In the genomic region with DNA sequence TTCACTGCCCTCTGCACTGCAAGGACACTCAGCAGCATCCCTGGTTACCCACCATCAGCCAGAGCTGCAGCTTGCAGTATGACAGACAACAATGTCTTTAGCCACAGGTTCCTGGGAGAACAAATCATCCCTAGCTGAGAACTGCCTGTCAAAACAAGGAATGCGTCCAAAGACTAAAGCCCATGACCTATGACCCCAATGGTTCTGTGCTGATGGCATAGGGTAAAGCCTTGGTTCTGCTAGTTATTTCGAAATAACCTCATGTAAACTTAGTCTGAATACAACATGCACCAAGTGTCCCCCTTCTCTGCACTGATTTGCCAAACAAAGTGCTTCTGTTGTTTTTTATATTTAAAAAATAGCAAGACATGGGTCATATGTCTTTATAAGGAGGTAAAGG, we compare ENCODE assay signal across 29 mouse cellular contexts.
DNase-seq lines count a peak whose midpoint lies in the region; ATAC-seq and TF ChIP-seq lines count a peak whose summit lies in the region.
"Had no signal": no experiment of that assay in that cellular context is flagged by ENCODE, and none has a peak within 500 bp of the region (broad histone marks: within the 10 kb centered on the region; RNA-seq: fewer than 3 reads in every experiment).

No protein-coding gene starts in this region.

- WGBS in liver, embryonic 16.5 days (ENCODE audit: insufficient replicate concordance), result 50% methylated on average over 2 of the region's 2 CpGs
- 63% methylated on average over 2 of the region's 2 CpGs for WGBS in stomach, embryonic 16.5 days
- 67% methylated on average over 2 of the region's 2 CpGs for WGBS in stomach, postnatal 0 days
- 62% methylated on average over 2 of the region's 2 CpGs for WGBS in midbrain, embryonic 11.5 days

- no peaks in the 10 kb centered on the region for H3K27me3 ChIP-seq in liver, embryonic 16.5 days (ENCODE audit: control insufficient read depth, insufficient read depth, low read depth, low read length)
- no peaks in the 10 kb centered on the region for H3K27me3 ChIP-seq in stomach, embryonic 16.5 days (ENCODE audit: control insufficient read depth, insufficient read depth, low read length)
- H3K27me3 ChIP-seq in stomach, postnatal 0 days (ENCODE audit: control insufficient read depth, insufficient read depth, low read length), result no peaks in the 10 kb centered on the region
- H3K27me3 ChIP-seq in midbrain, embryonic 11.5 days (ENCODE audit: control insufficient read depth, insufficient read depth, low read length), result no peaks in the 10 kb centered on the region
- H3K27me3 ChIP-seq: CH12.LX; embryonic facial prominence, embryonic 12.5 days; embryonic facial prominence, embryonic 15.5 days; forebrain, embryonic 12.5 days; forebrain, embryonic 15.5 days; heart, embryonic 13.5 days; Patski had no signal

- TF ChIP-seq CTCF in stomach, postnatal 0 days (IDR thresholded peaks at IDR 0.05; ENCODE audit: low read depth), result no peak

- no peak overlapping the region for H3K9ac ChIP-seq in liver, embryonic 16.5 days (ENCODE audit: low read depth, low read length)
- H3K9ac ChIP-seq in stomach, embryonic 16.5 days (ENCODE audit: low read length), result no peak overlapping the region
- no peak overlapping the region for H3K9ac ChIP-seq in stomach, postnatal 0 days (ENCODE audit: low read length)
- H3K9ac ChIP-seq in midbrain, embryonic 11.5 days (ENCODE audit: low read length), result no peak overlapping the region
- H3K9ac ChIP-seq: embryonic facial prominence, embryonic 12.5 days; embryonic facial prominence, embryonic 15.5 days; forebrain, embryonic 12.5 days; forebrain, embryonic 15.5 days; heart, embryonic 13.5 days; hindbrain, embryonic 14.5 days had no signal

- no peak for ATAC-seq in liver, embryonic 16.5 days (ENCODE audit: low read depth)
- ATAC-seq in stomach, embryonic 16.5 days (ENCODE audit: insufficient read depth, low FRiP score), result no peak
- ATAC-seq in stomach, postnatal 0 days (ENCODE audit: low FRiP score, low TSS enrichment), result no peak
- ATAC-seq in monocyte, adult 5-6 weeks (replicated peaks; ENCODE audit: insufficient number of reproducible peaks, low FRiP score, low TSS enrichment, poor library complexity, severe bottlenecking), result 0 out of 2 replicates have a peak, but pooled peaks have one; percentile 1
- no peak for ATAC-seq in midbrain, embryonic 11.5 days (ENCODE audit: low FRiP score)
- ATAC-seq: forebrain, embryonic 15.5 days; hindbrain, postnatal 0 days; inflammation-experienced regulatory T-cells, adult 6 months; Patski had no signal

- H3K4me2 ChIP-seq in liver, embryonic 16.5 days (ENCODE audit: low read depth, low read length), result no peak overlapping the region
- no peak overlapping the region for H3K4me2 ChIP-seq in stomach, embryonic 16.5 days (ENCODE audit: low read depth, low read length)
- no peak overlapping the region for H3K4me2 ChIP-seq in stomach, postnatal 0 days (replicated peaks; ENCODE audit: low read depth)
- H3K4me2 ChIP-seq in midbrain, embryonic 11.5 days, result no peak overlapping the region
- H3K4me2 ChIP-seq: embryonic facial prominence, embryonic 12.5 days; embryonic facial prominence, embryonic 15.5 days; forebrain, embryonic 12.5 days; forebrain, embryonic 15.5 days; heart, embryonic 13.5 days; hindbrain, embryonic 14.5 days had no signal

- peak overlapping the region; percentile 48; the same call in 1 of the 2 replicates for H3K27ac ChIP-seq in liver, embryonic 16.5 days (ENCODE audit: low read length)
- H3K27ac ChIP-seq in stomach, embryonic 16.5 days (ENCODE audit: low read length), result 0 out of 2 replicates have a peak overlapping the region, but pooled peaks have one; percentile 6
- H3K27ac ChIP-seq in stomach, postnatal 0 days (replicated peaks), result no peak overlapping the region
- H3K27ac ChIP-seq in midbrain, embryonic 11.5 days (ENCODE audit: low read depth, low read length), result no peak overlapping the region
- H3K27ac ChIP-seq: embryonic facial prominence, embryonic 12.5 days; embryonic facial prominence, embryonic 15.5 days; forebrain, embryonic 12.5 days; forebrain, embryonic 15.5 days; heart, adult 2 months; heart, embryonic 10.5 days; heart, embryonic 13.5 days; hindbrain, embryonic 14.5 days; hindbrain, postnatal 0 days had no signal

- H3K4me1 ChIP-seq in liver, embryonic 16.5 days (ENCODE audit: control insufficient read depth, low read depth, low read length), result no peaks in the 10 kb centered on the region; the same call in 1 of the 2 replicates
- H3K4me1 ChIP-seq in stomach, embryonic 16.5 days (ENCODE audit: control insufficient read depth, insufficient read depth, low read length), result no peaks in the 10 kb centered on the region
- no peaks in the 10 kb centered on the region for H3K4me1 ChIP-seq in stomach, postnatal 0 days (replicated peaks; ENCODE audit: control insufficient read depth, insufficient read depth)
- no peaks in the 10 kb centered on the region for H3K4me1 ChIP-seq in midbrain, embryonic 11.5 days (ENCODE audit: control insufficient read depth, insufficient read depth, low read length)
- H3K4me1 ChIP-seq: embryonic facial prominence, embryonic 12.5 days; embryonic facial prominence, embryonic 15.5 days; forebrain, embryonic 12.5 days; heart, embryonic 13.5 days had no signal

- no peak overlapping the region for H3K4me3 ChIP-seq in liver, embryonic 16.5 days (ENCODE audit: low read depth, low read length)
- no peak overlapping the region for H3K4me3 ChIP-seq in stomach, embryonic 16.5 days (replicated peaks; ENCODE audit: low read length)
- no peak overlapping the region for H3K4me3 ChIP-seq in stomach, postnatal 0 days (ENCODE audit: low read depth, low read length)
- no peak overlapping the region for H3K4me3 ChIP-seq in midbrain, embryonic 11.5 days (ENCODE audit: low read depth, low read length)
- H3K4me3 ChIP-seq: embryonic facial prominence, embryonic 12.5 days; embryonic facial prominence, embryonic 15.5 days; forebrain, embryonic 12.5 days; forebrain, embryonic 15.5 days; heart, adult 2 months; heart, embryonic 10.5 days; heart, embryonic 13.5 days had no signal

- TF ChIP-seq EP300 in stomach, postnatal 0 days (optimal IDR thresholded peaks at IDR 0.05), result no peak

- DNase-seq in adrenal gland, adult 2 months, result peak; percentile 34
- DNase-seq in adrenal gland, adult 8-10 months, result no peak
- DNase-seq in liver, result no peak
- DNase-seq in stomach, postnatal 0 days (ENCODE audit: low spot score), result no peak
- DNase-seq in midbrain, embryonic 11.5 days (ENCODE audit: low spot score, missing footprints), result no peak
- DNase-seq: adrenal gland, postnatal 25 days; cerebellum, adult 11 months; cerebellum, adult 2 months; cerebellum, adult 9-11 months; cerebellum, postnatal 25 days; gastrocnemius, postnatal 25 days; heart, postnatal 14 days; heart, postnatal 4 days had no signal

- no peaks in the 10 kb centered on the region for H3K36me3 ChIP-seq in liver, embryonic 16.5 days (ENCODE audit: control insufficient read depth, insufficient read depth)
- H3K36me3 ChIP-seq in stomach, embryonic 16.5 days (ENCODE audit: control insufficient read depth, insufficient read depth, low read length), result no peaks in the 10 kb centered on the region
- H3K36me3 ChIP-seq in stomach, postnatal 0 days (ENCODE audit: control insufficient read depth, insufficient read depth, low read length), result no peaks in the 10 kb centered on the region
- no peaks in the 10 kb centered on the region for H3K36me3 ChIP-seq in midbrain, embryonic 11.5 days (ENCODE audit: control insufficient read depth, insufficient read depth, low read length)
- H3K36me3 ChIP-seq: embryonic facial prominence, embryonic 12.5 days; embryonic facial prominence, embryonic 15.5 days; forebrain, embryonic 15.5 days; G1E; heart, embryonic 10.5 days; heart, embryonic 13.5 days had no signal

- H3K9me3 ChIP-seq in liver, embryonic 16.5 days (replicated peaks; ENCODE audit: control insufficient read depth, low read length), result no peaks in the 10 kb centered on the region
- H3K9me3 ChIP-seq in stomach, embryonic 16.5 days (replicated peaks; ENCODE audit: control insufficient read depth, low read length), result no peaks in the 10 kb centered on the region
- H3K9me3 ChIP-seq in stomach, postnatal 0 days (ENCODE audit: control insufficient read depth, low read length), result no peaks in the 10 kb centered on the region
- no peaks in the 10 kb centered on the region for H3K9me3 ChIP-seq in midbrain, embryonic 11.5 days (ENCODE audit: control insufficient read depth, low read length)
- H3K9me3 ChIP-seq: embryonic facial prominence, embryonic 12.5 days; embryonic facial prominence, embryonic 15.5 days; forebrain, embryonic 12.5 days; forebrain, embryonic 15.5 days; heart, embryonic 10.5 days; heart, embryonic 13.5 days had no signal

Comparison
In these comparisons a context has a peak if more than half of its experiments do, and no peak if none do; other contexts are left out.
1. H3K27ac ChIP-seq: peak in liver, embryonic 16.5 days (single experiment) and stomach, embryonic 16.5 days (single experiment); none in stomach, postnatal 0 days (single experiment) and midbrain, embryonic 11.5 days (single experiment).